Mouse (Mus musculus) kidney, adult 9 months (tissue): ENCODE data around the gene Dimt1.
"Not testable (repeated sequence)": the region's sequence is repeated elsewhere in the genome, so short reads cannot be mapped to it uniquely, and the experiment has no call there.

Experiments
- DNase-seq: peaks from one replicate; pipeline ENCODE4 v3.0.0; 2022

Dimt1 gene

DNA sequence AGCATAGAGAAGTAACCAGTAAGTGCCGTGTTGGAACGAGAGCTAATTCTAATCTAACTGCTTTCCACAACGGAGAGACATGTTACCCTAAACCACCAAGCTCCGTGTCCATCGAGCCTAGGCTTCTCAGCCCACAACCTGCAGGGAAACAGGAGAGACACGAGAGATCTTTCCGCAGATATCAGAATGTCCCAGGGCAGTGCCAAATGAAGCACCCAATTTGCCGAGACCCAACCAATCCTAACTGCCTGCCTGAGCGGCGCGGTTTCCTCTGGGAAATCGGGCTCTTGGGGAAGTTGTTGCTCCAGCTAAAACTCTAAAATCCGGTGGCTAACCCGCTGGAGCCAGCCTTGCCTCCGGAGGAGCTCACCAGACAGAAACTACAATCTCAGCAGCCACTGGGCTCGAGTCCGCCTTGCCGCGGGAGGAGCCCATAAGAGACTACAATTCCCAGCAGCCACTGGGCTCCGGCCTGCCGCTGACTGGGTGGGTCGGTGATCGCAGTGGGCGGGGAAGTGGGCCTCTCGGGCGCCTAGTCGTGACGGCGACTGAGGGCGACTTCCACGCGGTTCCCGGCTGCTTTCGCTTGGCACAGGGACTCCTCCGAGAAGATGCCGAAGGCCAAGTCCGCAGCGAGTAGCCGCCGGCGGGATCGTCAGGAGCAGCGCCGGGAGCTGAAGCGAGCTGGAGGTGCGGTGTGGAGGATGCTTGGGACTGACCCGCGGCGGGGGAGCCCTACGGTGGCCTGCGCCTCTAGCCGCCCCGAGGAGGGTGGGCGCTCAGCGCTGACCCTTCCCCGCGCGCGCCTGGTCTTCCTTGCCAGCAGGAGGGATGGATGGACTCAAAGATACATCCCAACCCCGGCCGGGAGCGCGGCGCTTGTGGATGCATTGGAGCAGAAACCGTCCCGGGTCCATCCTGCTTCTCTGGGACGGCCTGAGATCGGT lies at the start of gene Dimt1:
TSS of gene Dimt1 (plus strand) at position 534 of the 947 bp plus-strand sequence.
- peak; percentile 96 for DNase-seq

DNA sequence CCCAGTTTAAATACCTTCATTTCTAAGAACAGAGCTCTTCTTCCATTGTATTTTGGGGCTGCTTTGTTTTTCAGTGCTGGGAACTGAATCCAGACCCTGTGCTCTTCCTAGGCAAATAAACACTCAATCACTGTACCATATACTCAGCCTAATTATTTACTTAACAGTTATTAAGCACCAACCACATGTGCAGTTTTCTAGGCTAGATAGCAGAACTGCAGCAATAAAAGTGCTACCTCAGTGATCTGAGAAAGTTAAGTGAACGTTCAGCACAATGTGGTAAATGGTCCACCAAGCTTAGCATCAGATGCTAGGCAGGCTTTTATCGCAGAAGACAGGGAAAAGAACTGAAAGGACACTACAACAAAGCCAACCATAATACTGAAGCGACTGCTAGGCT lies 42.3 kb upstream of the Dimt1 start:
- DNase-seq = no peak

DNA sequence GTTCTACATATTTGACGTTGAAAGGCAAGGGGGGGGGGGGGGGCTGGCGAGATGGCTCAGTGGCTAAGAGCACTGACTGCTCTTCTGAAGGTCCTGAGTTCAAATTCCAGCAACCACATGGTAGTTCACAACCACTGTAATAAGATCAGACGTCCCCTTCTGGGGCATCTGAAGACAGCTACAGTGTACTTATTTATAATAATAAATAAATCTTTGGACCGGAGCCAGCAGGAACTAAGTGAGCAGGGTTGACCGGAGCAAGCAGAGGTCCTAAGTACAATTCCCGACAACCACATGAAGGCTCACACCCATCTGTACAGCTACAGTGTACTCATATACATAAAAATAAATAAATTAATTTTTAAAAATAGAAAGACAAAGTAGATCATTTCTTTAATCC lies 41.8 kb upstream of the Dimt1 start:
- DNase-seq = not testable (repeated sequence)

DNA sequence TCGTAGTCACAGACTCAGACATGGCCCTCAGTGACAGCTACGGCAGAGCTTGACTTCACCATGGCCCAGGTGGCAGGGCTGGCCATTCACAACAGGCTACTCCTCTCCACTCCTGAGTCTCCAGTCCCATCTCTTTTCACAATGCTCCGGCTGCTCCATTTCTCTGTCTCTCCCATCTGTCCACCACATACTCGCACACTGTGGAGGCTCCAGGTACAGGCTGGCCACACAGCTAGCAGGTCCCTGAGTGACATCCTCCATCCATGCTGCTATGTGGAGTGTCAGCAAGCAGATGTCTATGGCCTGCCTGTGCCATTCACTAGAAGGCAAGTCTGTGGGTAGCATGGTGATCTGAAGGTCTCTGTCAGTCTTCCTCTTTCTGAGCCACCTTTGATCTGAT lies 39.7 kb upstream of the Dimt1 start:
- no peak for DNase-seq

DNA sequence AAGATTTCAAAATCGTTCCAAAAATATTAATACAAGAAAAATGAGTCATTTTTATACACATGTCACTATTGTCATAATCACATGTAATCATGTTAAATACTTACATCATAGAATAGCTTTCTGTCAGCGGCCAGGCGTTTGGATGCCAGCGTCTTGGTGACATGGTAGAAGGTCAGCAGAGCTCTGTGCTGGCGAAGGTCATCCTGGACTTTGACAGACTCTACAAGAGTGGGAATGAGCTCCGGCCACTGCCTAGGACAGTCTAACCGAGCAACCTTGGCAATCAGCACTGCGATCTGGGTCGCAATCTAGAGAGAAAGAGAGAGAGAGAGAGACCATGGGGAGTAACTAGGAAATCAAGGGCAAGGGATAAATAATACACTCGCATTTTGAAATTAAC lies 36.8 kb upstream of the Dimt1 start:
- no peak for DNase-seq

DNA sequence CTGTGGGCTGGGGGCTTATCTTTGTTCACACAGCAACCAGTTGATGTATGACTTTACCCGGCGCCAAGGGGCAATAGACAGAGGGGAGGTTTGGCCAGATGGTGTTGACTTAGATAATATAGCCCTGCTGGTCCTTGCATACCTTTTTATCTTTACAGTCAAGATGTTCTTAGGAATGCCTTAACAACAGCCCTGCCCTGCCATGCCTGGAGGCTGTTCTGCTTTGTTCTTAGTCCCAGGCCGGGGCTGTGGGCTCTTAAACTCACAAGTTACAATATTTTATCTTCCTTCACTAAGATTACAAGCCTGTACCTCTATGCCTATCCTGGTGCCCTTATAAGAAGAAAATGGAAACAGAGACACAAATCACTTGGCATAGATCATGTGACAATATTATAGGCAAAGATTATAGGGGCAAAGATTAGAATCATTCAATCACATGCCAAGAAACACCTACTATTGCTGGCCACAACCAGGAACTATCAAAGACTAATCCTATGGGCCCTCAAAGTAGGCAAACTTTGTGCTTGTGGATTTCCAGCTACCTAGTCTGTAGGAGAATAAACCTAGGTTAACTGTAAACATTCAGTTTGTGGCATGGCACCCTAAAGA lies 33.7 kb upstream of the Dimt1 start:
- DNase-seq = no peak

DNA sequence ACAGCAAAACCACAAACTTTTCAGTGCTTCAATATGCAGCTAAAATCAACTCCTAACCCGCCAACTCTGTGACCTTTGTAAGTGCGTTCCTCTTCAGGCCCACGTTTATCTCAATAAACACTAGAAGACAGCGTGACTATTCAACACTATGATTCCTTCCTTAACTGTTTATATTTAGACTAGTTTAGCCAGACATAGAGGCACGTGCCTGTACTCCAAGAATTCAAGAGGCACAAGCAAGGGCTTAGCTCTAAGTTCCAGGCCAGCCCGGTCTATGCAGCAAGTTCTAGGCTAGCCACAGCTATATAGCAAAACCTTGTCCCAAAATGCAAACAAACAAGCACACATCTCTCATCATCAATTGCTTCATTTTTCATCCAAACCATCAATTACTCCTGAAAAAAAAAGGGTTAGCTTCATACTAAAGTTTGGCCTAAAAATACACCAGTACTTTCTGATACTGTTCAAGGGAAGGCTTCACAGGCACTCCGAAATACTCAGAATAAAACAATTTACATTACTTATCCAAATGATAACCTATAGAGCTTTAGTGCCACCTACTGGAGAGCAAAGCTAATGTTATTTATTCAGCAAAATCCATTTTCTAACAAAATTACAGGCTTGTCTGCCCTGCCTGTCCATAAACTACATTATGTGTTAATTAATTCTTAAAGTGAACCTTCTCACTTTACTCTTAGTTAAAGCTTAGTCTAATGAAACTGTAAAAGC lies 28.4 kb upstream of the Dimt1 start:
- DNase-seq = peak; percentile 22

DNA sequence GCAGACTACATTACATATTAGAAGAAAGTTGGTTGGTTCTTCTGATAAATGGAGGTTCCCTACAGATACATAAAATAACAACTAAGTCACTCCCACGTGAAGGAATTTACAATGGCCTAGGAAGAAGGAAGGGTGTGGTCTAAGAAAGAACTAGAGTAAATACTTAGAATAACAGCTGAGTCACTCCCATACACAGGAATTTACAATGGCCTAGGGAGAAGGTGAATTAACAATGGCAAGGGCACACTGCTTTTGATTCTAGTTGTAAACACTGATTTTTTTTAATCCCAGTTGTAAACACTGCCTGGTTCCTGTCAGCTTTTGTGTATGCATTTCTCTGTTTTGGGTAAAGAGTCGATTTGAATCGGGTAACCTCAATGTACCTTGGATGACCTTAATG lies 21.0 kb upstream of the Dimt1 start:
- not testable (repeated sequence) for DNase-seq

DNA sequence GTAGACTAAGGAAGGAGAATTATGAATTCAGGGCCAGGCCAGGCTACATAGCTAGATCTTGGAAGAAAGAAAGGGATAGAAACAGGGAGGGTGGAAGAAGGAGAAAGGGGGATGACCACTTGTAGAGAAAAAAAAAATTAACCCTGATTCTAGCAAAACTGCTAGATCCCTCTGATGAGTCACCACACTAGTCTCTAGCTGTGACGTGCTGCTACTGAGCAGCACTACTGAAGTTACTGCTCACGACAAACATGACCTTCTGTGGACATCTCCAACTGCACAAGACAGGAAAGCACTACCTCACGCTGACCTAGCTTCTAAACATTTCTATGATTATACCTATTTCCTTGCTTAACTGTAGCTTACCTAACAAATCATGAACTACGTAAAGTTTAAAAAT lies 18.6 kb upstream of the Dimt1 start:
- no peak for DNase-seq

DNA sequence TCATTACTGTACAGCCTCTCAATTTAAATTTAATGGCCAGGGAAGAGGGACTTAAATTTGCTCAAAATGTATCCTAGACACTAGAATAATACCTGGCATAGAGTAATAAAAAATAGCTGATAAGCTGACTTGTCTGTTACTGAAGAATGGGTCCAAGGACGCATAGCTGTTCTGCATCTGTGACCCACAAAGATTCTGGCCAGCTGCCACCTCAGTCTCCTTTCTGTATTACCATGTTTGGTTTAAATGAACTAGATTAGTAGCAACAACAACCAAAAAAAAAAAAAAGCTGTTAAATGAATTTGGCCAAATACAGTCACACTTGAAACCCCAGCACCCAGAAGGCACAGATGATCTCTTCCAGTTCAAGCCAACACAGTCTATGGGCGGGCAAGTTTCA lies 17.7 kb upstream of the Dimt1 start:
- no peak for DNase-seq

DNA sequence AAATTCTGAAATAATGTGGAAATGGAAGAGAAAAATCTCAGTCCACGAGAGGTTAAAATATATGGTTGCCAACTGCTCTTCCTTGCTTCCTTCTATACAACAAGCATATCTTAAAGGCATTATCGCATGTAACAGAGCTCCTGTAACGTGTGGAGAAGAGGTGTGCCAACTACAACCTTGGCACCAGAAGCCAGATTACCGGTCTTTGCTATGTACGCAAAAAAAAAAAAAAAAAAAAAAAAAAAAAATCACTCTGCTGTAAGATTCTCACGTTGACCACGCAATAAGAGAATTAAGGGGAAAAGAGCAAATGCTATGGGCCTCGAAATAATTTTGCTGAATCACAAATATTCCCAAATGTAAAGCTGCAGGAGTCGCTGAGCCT lies 11.1 kb upstream of the Dimt1 start:
- no peak for DNase-seq

DNA sequence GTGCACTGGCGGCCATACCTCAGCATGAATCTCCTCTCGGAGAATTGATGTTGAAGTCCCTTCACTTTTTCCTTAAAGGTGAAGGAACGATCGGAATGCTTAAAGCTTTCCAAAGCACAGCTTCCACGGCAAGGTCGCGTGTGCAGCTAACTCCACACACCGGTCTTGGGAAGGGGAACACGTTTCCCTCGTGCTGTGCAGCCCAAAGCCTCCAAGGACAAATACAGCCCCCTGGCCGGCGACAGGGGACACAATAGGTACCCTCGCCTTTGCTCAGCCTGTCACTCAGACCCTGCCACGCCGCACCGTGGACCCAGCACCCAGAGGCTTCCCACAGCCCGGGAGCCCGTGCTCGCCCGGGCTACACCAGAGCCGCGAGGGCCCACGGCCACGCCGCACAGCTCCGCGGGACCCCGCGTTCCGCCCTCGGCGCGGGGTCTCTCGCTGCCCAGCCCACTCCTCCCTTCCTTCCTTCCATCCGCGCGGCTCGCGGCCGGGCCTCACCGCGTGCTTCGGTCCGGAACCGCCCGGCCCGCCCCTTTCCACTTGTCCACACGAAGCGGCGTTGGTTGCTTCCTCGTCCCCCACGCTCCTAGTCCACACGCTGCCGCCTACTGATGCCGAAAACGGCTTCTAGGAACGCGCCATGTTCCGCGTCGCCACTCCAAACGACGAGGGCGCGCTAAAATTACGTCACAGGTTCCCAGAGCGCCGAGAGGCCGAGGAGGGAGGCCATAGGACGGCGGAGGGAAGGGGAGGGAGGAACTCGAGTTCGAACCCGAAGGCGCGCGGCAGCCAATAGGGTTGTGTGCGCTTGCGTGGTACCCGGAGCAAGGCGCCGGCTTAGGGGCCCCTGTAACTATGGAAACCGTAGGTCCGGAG lies 10.4 kb upstream of the Dimt1 start, which contains the start of gene Ipo11:
TSS of gene Ipo11 (minus strand) at position 703 of the 882 bp plus-strand sequence.
- peak; percentile 88 for DNase-seq

DNA sequence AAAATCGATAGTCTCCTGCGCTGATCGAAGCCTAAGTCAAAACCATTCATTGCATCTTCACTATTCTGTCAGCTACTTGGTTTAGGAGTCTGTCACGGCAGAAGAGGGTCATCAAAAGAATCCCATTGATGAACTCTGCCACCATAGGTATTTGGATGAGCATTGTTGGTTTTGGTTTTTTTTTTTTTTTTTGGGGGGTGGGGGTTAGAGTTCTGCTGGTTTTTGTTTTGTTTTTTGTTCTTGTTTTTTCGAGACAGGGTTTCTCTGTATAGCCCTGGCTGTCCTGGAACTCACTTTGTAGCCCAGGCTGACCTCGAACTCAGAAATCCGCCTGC lies 9.8 kb upstream of the Dimt1 start:
- DNase-seq = no peak

DNA sequence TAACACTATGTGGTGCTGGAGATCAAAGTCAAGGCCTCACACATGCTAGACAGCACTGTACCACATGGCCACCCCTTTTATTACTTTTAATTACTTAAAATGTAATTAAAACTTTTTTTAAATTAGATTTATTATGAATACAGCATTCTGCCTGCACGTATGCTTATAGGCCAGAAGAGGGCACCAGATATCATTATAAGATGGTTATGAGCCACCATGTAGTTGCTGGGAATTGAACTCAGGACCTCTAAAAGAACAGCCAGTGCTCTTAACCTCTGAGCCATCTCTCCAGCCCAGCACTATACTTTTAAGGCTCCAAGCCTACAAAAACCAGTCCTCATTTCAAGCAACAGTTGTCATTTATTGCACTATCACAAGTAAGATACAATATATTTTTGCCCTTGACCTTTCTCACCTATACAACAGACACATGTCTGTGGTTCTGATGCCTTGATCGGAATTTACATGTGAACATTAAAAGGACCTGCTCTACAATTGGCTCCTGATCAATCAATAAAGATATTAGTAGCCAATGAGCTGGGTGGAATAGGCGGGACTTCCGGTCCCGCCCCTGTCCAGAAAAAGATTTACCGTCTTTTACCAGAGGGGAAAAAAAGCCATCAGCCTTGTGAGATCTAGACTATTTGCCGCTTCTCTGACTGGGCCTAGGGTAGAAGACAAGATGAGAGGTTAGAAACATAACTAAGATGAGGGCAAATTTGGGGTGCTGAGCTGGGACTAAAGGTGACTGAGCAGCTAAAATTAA lies 5.5 kb upstream of the Dimt1 start:
- DNase-seq = peak; percentile 17

DNA sequence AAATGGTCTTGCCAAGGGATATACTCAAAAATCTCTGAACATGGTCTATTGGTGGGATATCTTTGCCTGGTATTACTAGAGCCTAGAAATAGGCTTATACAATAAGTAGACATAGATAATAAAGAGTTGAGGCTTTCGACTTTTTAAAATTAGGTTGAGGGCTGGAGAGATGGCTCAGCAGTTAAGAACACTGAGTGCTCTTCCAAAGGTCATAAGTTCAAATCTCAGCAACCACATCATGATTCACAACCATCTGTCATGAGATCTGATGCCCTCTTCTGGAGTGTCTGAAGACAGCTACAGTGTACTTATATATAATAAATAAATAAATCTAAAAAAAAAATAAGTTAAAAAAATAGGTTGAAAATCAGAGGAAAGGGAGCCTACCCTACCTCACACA lies 4.2 kb upstream of the Dimt1 start:
- no peak for DNase-seq

DNA sequence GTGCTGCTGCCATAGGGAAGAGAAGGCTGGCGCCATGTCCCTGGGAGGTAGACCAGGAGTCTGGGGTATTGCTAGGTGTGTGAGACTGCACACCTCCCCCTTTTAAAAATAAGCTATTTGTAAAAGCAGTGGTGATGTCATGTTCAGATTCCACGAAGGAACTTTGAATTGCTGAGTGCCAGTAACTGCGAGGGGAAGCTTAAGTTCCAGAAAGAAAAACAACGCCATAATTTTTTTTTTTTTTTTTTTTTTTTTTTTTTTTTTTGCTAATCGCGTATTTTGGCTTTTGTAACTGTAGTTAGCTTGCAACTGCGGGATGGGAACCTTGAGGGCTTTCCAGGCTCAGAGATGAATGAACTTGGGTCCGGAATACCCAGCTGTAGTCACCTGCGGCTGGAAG lies 1.4 kb upstream of the Dimt1 start:
- no peak for DNase-seq

DNA sequence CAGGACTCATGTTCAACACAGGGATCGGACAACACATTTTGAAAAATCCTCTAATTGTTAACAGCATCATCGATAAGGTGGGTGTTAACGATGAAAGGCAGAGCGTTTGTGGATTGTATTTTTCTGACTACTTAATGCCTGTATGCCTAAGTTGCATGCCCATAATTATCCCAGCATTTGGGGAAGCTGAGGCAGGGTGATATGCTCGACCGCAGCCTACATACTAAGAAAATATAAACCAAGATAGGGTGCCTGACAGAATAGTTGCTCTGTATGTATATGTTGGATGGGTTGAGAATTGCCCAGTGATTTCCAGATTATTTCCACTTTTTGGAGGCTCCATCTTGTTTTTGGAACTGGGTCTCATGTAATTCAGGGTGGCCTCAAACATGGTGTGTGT lies 656 bp downstream of the Dimt1 start:
- DNase-seq = peak; percentile 6

DNA sequence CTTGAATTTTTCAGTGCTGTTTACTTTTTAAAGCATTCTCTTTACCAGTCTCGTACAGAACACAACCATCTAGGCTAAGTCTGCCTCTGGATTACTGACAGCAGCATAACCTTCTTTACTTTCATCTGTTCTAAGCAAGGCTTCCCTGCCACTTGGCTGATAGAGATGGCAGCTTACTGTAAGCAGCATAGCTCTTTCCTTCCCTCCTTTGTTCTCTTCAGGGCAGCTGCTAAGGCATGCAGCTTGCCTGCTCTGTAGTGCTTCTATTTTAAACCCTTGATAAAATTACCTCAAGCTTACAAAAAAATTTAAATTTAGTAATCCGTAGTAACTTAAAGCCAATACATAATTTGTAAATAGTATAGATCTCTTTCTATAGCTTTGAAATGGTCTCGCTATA lies 8.0 kb downstream of the Dimt1 start:
- no peak for DNase-seq

DNA sequence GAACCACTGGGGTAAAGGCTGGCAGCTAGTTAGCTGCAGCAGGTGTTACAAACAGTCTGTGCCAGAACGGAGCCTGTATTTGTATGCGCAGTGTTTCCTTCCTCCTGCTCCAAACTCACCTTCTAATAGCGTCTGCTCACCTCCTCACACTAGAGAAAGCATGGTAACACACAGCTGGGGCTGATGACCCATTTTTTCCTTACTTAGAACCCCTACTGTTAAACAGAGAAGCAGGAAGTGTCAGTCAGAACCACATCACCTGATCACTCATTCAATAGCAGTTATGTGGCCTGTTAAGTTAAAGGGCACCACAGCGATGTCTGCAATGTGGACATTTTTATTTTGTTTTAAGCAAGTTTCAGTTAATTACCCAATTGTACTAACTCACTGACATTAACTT lies 10.6 kb downstream of the Dimt1 start:
- no peak for DNase-seq

DNA sequence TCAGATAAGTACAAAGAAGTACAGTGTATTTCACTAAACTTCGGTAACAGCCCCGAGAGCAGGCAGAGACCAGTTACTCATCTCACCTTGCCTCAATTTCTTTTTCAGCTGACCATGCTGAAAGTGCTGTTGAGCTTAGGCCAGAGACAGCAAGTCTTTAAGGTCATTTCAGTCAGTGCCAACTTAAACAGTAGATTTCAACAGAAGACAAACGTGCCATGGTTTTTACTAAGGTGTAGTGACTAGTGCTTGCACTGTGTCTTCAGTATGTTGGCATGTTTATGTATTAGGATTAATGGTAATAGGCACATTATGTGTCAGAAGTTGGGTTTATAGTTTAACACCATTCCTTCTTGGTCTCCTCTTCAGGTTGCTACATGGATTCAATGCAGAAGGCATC lies 11.4 kb downstream of the Dimt1 start:
- no peak for DNase-seq

DNA sequence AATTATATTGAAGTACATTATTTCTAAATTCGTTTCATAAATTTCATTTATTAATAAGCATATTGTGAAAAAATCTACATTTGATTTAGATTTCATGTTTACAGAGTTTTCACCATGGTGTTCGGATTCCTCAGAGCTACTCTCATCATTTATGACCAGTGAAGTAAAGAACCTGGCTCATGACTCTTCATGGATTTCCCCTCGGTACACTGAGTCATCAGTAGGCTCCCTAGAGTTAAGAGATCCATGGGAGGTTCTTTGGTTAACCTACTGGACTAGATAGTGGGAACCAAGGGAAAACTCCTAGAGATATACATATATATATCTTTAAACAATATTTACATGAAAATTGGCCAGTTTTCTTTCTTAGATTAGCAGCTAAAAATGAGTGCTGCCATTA lies 13.6 kb downstream of the Dimt1 start:
- DNase-seq = no peak

DNA sequence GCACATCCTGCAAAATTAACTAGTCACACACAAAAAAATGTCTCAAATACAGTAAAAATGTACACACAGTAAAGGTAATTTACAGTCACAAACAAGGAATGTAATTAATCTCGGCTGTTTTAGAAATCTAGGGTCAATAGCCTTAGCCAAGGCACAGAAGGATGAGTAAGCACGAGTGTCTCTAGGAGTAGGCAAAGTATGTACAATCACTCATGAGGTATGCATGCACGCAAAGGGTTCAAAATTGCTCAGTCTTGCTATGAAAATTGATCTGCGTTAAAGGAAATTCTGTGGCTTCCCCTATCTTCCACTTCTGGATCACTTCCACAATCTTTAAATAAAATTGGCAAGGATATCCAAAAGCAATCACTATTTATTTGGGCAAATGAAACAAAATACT lies 14.6 kb downstream of the Dimt1 start:
- DNase-seq = no peak
